Mouse (Mus musculus) E14TG2a.4 (cell line): ENCODE data around the gene Olfr1413.

Experiments used
- CTCF ChIP-seq: conservative IDR thresholded peaks from 2 replicates; pipeline ENCODE4 v1.5.1; 2014; ENCODE audit warnings: low read length
- POU5F1 ChIP-seq: IDR thresholded peaks from 2 replicates; pipeline ENCODE4 v1.6.1; 2014; ENCODE audit warnings: low read length, borderline replicate concordance

DNA sequence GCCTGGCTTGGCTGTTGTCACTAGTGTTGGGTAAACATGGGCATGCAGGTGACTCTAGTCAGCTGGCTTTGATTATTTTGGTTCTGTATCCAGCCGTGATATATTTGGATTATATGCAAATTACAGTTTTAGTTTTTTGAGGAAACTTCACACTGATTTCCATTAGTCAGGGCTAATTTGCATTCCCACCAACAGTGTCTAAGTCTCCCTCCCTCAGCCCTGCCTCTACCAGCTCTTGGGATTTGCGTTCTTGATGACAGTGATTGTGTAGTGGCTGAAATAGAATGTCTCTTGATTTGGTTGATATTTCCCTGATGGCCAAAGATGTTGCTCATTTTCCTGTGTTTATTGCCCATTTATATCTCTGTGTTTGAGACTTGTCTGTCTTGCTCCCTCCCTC, 32.1 kb upstream of the Olfr1413 start:
- no peak for TF ChIP-seq CTCF
- no peak for TF ChIP-seq POU5F1
